Mouse (Mus musculus) embryonic facial prominence, embryonic 15.5 days (tissue): ENCODE measurements around the gene Ywhab. TPM values are rescaled to one million over a fixed set of nuclear protein-coding genes. Genes with fewer than 3 reads are reported as not detected.
A peak's percentile ranks its signal among the peaks of the same experiment; 100 is the strongest.

ENCODE experiments used
- ATAC-seq: fragments of 200-750 bp; cut with Nextera tagmentation; 2 replicates; pipeline ENCODE4 v1.8.0; 2017; ENCODE audit warnings: low read depth, moderate TSS enrichment; ENCODE audit not compliant: insufficient number of reproducible peaks, low FRiP score, low TSS enrichment
- H3K27ac ChIP-seq: fragments of 300-500 bp; sonication (generic); replicated peaks from 2 replicates; pipeline ENCODE4 v1.5.1; 2015; ENCODE audit warnings: mild to moderate bottlenecking, inconsistent platforms
- H3K27me3 ChIP-seq: fragments of 300-500 bp; sonication (generic); 2 replicates; pipeline ENCODE4 v1.6.1; 2015; ENCODE audit warnings: inconsistent platforms
- H3K36me3 ChIP-seq: fragments of 300-500 bp; sonication (generic); 2 replicates; pipeline ENCODE4 v1.6.1; 2015; ENCODE audit warnings: mild to moderate bottlenecking, inconsistent platforms
- H3K4me1 ChIP-seq: fragments of 300-500 bp; sonication (generic); 2 replicates; pipeline ENCODE4 v1.6.1; 2015; ENCODE audit warnings: inconsistent platforms
- H3K4me2 ChIP-seq: fragments of 300-500 bp; sonication (generic); replicated peaks from 2 replicates; pipeline ENCODE4 v1.6.1; 2015; ENCODE audit warnings: mild to moderate bottlenecking, inconsistent platforms
- H3K4me3 ChIP-seq: fragments of 300-500 bp; sonication (generic); replicated peaks from 2 replicates; pipeline ENCODE4 v1.5.1; 2015; ENCODE audit warnings: mild to moderate bottlenecking, inconsistent platforms
- H3K9ac ChIP-seq: fragments of 300-500 bp; sonication (generic); 2 replicates; pipeline ENCODE4 v1.6.1; 2015; ENCODE audit warnings: inconsistent platforms
- H3K9me3 ChIP-seq: fragments of 300-500 bp; sonication (generic); replicated peaks from 2 replicates; pipeline ENCODE4 v1.6.1; 2016; ENCODE audit warnings: inconsistent platforms
- WGBS: fragments of 180-500 bp; shearing (Covaris S2); methylation state at CpG from one replicate; pipeline ENCODE4 v1.1.7; 2015; 5-methylcytosine and 5-hydroxymethylcytosine counted together
- polyA plus RNA-seq: library from polyadenylated mRNA; unstranded; fragments of >200 nt; fragmentation: Nextera tagmentation; extraction: Ambion mirVana; gene quantifications from 2 replicates; pipeline ENCODE4 v1.2.1, GENCODE M21; 2015

Gene Ywhab
- polyA plus RNA-seq, 1 experiment from 2014 or later = 294 TPM

DNA sequence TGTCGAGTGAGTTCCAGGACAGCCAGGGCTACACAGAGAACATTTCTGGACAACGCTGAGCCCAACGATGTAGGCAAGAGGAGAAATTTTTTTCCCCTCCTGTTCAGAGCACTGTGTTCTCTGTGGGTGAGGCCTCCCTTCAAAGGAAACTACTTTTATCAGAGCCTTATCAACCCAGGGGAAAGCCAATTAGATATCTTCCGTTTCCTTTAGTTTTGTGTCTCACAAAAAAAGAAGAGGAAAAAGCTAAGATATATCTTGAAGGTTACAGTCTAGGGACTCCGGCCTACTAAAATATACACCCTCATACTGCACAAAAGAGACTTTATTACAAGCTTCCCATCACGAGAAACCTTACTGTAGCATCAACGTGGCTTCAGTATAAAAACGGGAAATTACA is 7.5 kb upstream of the Ywhab start:
- Histone ChIP-seq H3K36me3 (no peaks in the 10 kb centered on the region), H3K9me3 (no peaks in the 10 kb centered on the region), H3K27ac (no peak overlapping the region), H3K9ac (no peak overlapping the region), H3K4me2 (no peak overlapping the region), H3K4me3 (no peak overlapping the region), H3K27me3 (no peaks in the 10 kb centered on the region), H3K4me1 (no peaks in the 10 kb centered on the region)
- WGBS = 76% methylated on average over 8 of the region's 8 CpGs
- no peak for ATAC-seq

GRCm38 (mm10) chr2:163992871-163993270 is 1.9 kb upstream of the Ywhab start:
- Histone ChIP-seq H3K27ac (no peak overlapping the region), H3K27me3 (no peaks in the 10 kb centered on the region), H3K9me3 (no peaks in the 10 kb centered on the region), H3K4me1 (peaks cover 15% of the 10 kb centered on the region), H3K36me3 (no peaks in the 10 kb centered on the region), H3K9ac (no peak overlapping the region), H3K4me2 (no peak overlapping the region), H3K4me3 (no peak overlapping the region)
- 84% methylated on average over 2 of the region's 2 CpGs for WGBS
- no peak for ATAC-seq

GRCm38 (mm10) chr2:163994977-163995862 is 460 bp downstream of the Ywhab start:
- WGBS = under 1% methylated on average over 70 of the region's 79 CpGs
- ATAC-seq = peak; percentile 100
- H3K9me3 ChIP-seq = no peaks in the 10 kb centered on the region

GRCm38 (mm10) chr2:163996275-163996674 is 1.5 kb downstream of the Ywhab start:
- Histone ChIP-seq H3K4me3 (peak overlapping the region; percentile 97), H3K4me1 (peaks cover 15% of the 10 kb centered on the region), H3K9me3 (no peaks in the 10 kb centered on the region), H3K27me3 (no peaks in the 10 kb centered on the region), H3K36me3 (no peaks in the 10 kb centered on the region), H3K27ac (no peak overlapping the region), H3K4me2 (peak overlapping the region; percentile 61), H3K9ac (peak overlapping the region; percentile 93)
- 68% methylated on average over 6 of the region's 6 CpGs for WGBS
- no peak for ATAC-seq

More at GRCm38 (mm10) chr2:163994977-163995862, 460 bp downstream of the Ywhab start:
- no peaks in the 10 kb centered on the region for H3K27me3 ChIP-seq
- H3K36me3 ChIP-seq = no peaks in the 10 kb centered on the region
- H3K4me1 ChIP-seq = peaks cover 15% of the 10 kb centered on the region
- peak overlapping the region; percentile 96 for H3K27ac ChIP-seq
- peak overlapping the region; percentile 61 for H3K4me2 ChIP-seq
- H3K9ac ChIP-seq = peak overlapping the region; percentile 93
- H3K4me3 ChIP-seq = peak overlapping the region; percentile 97

DNA sequence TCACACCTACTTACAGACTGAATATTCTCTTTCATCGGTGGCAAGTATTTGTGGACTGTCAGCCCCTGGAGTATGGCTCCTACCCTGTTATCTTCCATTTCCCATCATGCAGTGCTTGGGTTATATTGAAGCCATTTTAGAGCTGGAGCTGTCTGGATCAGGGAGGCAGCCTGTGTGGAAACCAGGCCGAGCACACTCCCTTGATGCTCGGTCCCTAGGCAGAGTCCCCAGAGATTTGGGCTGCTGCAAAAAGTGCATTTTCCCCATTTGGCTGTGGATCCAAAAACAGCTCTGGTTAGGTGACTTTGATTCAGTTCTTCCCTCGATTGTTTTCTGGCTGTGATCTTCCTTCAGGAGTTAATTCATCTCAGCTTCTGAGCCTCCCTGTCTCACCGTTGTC is 2.1 kb downstream of the Ywhab start:
- H3K4me3 ChIP-seq = no peak overlapping the region
- WGBS = 63% methylated on average over 5 of the region's 5 CpGs

GRCm38 (mm10) chr2:163998981-163999380 is 4.2 kb downstream of the Ywhab start:
- ATAC-seq = no peak

More for the DNA sequence above, 2.1 kb downstream of the Ywhab start:
- Histone ChIP-seq H3K4me1 (peaks cover 15% of the 10 kb centered on the region), H3K27ac (no peak overlapping the region), H3K4me2 (no peak overlapping the region), H3K36me3 (no peaks in the 10 kb centered on the region), H3K9me3 (no peaks in the 10 kb centered on the region), H3K9ac (no peak overlapping the region), H3K27me3 (no peaks in the 10 kb centered on the region)
- ATAC-seq = no peak

DNA sequence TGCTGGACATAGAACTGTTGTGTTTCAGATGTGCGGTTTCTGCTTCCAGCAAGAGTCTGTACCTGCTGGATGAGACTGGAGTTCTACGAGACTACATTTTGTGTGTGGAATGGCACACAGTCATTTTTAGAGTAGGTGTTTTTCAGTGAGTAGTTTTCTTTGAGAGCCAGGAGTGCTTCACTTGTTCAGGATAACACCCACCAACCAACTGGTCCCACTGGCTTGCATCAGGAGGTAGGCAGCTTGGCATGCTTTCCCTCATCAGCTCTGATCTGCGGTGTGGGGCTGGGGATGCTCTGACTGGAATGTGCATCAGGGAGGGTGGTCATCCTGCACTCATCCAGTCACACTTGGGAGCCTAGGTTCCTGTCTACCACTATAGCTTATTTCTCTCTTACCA is 7.9 kb downstream of the Ywhab start:
- Histone ChIP-seq H3K9ac (no peak overlapping the region), H3K36me3 (no peaks in the 10 kb centered on the region), H3K4me3 (no peak overlapping the region), H3K4me1 (peaks cover 21% of the 10 kb centered on the region), H3K27ac (no peak overlapping the region), H3K9me3 (no peaks in the 10 kb centered on the region), H3K27me3 (no peaks in the 10 kb centered on the region), H3K4me2 (no peak overlapping the region)
- no peak for ATAC-seq
- 94% methylated on average over 3 of the region's 3 CpGs for WGBS

More at GRCm38 (mm10) chr2:163998981-163999380, 4.2 kb downstream of the Ywhab start:
- H3K9me3 ChIP-seq = no peaks in the 10 kb centered on the region
- H3K4me1 ChIP-seq = peaks cover 20% of the 10 kb centered on the region
- no peaks in the 10 kb centered on the region for H3K27me3 ChIP-seq
- no peak overlapping the region for H3K9ac ChIP-seq
- no peaks in the 10 kb centered on the region for H3K36me3 ChIP-seq
- no peak overlapping the region for H3K4me3 ChIP-seq
- no peak overlapping the region for H3K4me2 ChIP-seq
- H3K27ac ChIP-seq = no peak overlapping the region
- 87% methylated on average over 6 of the region's 6 CpGs for WGBS

- H3K4me3 ChIP-seq = no peak overlapping the region
- H3K4me1 ChIP-seq = peaks cover 24% of the 10 kb centered on the region
- H3K4me2 ChIP-seq = no peak overlapping the region
- H3K9me3 ChIP-seq = no peaks in the 10 kb centered on the region
- no peaks in the 10 kb centered on the region for H3K36me3 ChIP-seq
- H3K27ac ChIP-seq = no peak overlapping the region
- H3K27me3 ChIP-seq = no peaks in the 10 kb centered on the region
- ATAC-seq = no peak
- no peak overlapping the region for H3K9ac ChIP-seq
- WGBS = 74% methylated on average over 5 of the region's 5 CpGs
Measured at GRCm38 (mm10) chr2:164004503-164004902, 9.7 kb downstream of the Ywhab start.

DNA sequence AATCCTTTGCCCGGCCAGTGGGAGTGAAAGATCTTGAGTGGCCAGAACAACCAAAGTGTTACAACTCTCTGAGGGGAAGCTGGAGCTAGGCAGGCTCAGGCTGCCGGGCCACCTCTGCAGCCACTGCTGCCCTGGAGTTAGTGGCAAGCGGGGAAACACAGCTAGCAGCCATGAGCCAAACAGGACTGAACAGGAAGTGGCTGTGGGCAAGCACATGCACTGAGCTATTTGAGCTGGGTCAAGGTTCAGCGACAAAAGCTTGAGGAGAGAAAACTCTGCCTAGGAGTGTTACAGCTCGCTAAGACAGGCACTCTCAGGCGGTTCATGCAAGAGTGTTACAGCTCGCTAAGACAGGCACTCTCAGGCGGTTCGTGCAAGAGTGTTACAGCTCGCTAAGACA is 12.2 kb downstream of the Ywhab start:
- no peak overlapping the region for H3K27ac ChIP-seq
- no peaks in the 10 kb centered on the region for H3K27me3 ChIP-seq
- H3K9me3 ChIP-seq = no peaks in the 10 kb centered on the region
- WGBS = 69% methylated on average over 10 of the region's 10 CpGs
- H3K4me2 ChIP-seq = no peak overlapping the region
- H3K36me3 ChIP-seq = peaks cover 4% of the 10 kb centered on the region
- peaks cover 31% of the 10 kb centered on the region for H3K4me1 ChIP-seq
- H3K9ac ChIP-seq = no peak overlapping the region
- H3K4me3 ChIP-seq = no peak overlapping the region
- no peak for ATAC-seq

DNA sequence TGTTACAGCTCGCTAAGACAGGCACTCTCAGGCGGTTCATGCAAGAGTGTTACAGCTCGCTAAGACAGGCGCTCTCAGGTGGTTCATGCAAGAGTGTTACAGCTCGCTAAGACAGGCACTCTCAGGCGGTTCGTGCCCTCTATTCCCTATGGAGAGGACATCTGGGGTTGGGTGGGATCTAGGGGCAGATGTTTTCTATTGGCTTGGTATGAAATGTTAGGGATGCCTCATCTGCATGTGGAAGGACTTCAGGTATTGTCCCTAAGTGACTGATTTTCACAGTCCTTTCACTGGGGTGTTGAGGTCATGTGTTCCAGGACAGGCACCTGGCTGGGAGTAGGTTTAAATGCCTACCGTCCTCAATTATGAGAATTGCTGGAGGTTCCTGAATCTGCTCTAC is 12.8 kb downstream of the Ywhab start:
- H3K36me3 ChIP-seq = peaks cover 10% of the 10 kb centered on the region
- H3K27me3 ChIP-seq = no peaks in the 10 kb centered on the region
- H3K4me1 ChIP-seq = peaks cover 31% of the 10 kb centered on the region
- no peak overlapping the region for H3K4me3 ChIP-seq
- ATAC-seq = no peak
- no peak overlapping the region for H3K27ac ChIP-seq
- no peak overlapping the region for H3K9ac ChIP-seq
- H3K9me3 ChIP-seq = no peaks in the 10 kb centered on the region
- H3K4me2 ChIP-seq = no peak overlapping the region
- WGBS = 88% methylated on average over 8 of the region's 8 CpGs

GRCm38 (mm10) chr2:164007987-164008545 is 13.3 kb downstream of the Ywhab start:
- Histone ChIP-seq H3K9me3 (no peaks in the 10 kb centered on the region), H3K36me3 (peaks cover 13% of the 10 kb centered on the region), H3K4me1 (peaks cover 30% of the 10 kb centered on the region), H3K9ac (no peak overlapping the region), H3K27ac (no peak overlapping the region), H3K4me3 (no peak overlapping the region), H3K27me3 (no peaks in the 10 kb centered on the region), H3K4me2 (no peak overlapping the region)
- WGBS = 62% methylated on average over 2 of the region's 2 CpGs
- no peak for ATAC-seq
